Mouse (Mus musculus): ENCODE data around the gene Farsb.

The Farsb gene

GRCm38 (mm10) chr1:78483430-78483829, 5.3 kb downstream of the Farsb start:
- no peak for DNase-seq

GRCm38 (mm10) chr1:78472441-78472840, 16.3 kb downstream of the Farsb start:
- no peak for DNase-seq

DNA sequence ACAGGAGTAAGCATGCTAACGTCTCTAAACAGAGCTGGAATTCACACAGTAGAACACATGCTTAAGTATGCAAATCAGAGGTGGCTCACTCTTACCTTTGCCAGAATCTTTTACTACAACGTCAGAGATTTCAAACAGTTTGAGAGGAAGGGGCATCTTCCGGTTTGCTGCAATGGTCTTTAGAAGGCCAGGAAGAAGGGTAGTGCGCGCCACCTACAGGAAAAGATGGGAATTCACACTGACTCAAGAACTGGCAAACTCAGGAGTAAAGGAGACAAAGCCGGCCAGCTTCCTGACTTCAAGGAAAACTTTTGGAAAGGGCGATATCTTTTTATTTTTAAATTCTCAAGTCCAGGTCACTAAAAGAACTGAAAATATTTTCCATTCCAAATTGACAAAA, 34.0 kb downstream of the Farsb start:
- peak; percentile 66 to 69 for DNase-seq

DNA sequence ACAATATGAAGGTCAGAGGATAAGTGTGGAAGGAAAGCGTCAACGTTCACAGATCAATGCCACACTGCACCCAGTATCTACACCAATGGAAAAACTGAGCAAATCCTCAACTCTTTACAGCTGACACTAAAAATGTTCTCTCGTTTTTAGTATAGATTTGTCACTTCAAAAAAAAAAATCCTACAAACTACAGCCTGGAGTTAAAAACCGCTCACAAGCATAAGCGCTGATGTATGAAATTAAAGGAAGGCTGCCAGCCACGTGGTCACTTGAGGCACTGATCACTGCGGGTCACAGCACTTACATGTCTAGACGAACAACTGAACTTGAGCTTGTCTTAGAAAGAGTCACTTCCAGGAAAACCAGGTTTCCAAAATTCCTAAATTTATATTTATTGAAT, 34.8 kb downstream of the Farsb start:
- no peak for DNase-seq

DNA sequence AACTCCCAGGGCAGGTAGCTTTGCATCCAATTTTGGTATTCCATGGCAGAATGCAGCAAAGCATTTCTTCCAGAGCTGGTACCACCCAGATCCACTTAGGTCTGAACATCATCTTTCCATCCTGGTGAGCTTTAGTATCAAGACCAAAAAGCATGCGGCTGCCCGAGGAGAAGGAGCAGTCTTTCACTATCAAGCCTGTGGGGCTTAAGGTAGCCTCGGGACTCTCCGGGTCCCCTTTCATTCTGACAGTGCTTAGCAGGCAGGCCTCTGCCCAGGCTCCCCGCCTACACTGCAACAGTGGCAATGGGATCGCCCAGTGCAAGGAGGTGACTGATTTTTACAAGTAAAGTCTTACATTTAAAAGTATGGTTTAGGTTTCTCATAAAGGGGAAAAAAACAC, 36.2 kb downstream of the Farsb start:
- no peak for DNase-seq

GRCm38 (mm10) chr1:78451070-78451854, 37.4 kb downstream of the Farsb start:
- DNase-seq = no peak

GRCm38 (mm10) chr1:78448091-78448490, 40.6 kb downstream of the Farsb start:
- no peak for DNase-seq

DNA sequence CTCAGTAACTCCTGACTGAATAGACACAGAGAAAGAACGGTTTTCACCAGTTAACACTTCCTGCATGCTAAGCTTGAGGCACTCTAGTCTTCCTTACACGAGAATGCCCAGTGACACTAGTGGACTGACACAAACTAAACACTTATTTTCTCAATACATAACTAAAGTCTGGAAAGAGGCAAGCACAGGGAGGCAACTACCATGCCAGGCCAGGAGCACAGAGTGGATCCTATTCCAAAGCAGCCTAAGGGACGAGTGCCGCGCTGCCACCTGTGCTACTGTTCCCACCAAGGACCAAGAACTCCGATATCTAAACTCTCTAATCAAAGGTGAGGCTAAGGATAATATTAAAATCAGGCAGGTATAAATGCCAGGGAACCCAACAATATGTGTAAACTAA, 42.0 kb downstream of the Farsb start:
- DNase-seq = no peak

- no peak for DNase-seq
Observed at GRCm38 (mm10) chr1:78446232-78446631, 42.5 kb downstream of the Farsb start.

- no peak for DNase-seq
Observed at GRCm38 (mm10) chr1:78443056-78443455, 45.6 kb downstream of the Farsb start.

GRCm38 (mm10) chr1:78440716-78441115, 48.0 kb downstream of the Farsb start:
- no peak for DNase-seq

- no peak for DNase-seq
Observed at GRCm38 (mm10) chr1:78437150-78437549, 51.5 kb downstream of the Farsb start.

- DNase-seq = no peak
Observed at GRCm38 (mm10) chr1:78436445-78436844, 52.3 kb downstream of the Farsb start.

- DNase-seq = no peak
Observed at GRCm38 (mm10) chr1:78435967-78436366, 52.7 kb downstream of the Farsb start.

- DNase-seq = no peak
Observed at GRCm38 (mm10) chr1:78433472-78433871, 55.2 kb downstream of the Farsb start.

DNA sequence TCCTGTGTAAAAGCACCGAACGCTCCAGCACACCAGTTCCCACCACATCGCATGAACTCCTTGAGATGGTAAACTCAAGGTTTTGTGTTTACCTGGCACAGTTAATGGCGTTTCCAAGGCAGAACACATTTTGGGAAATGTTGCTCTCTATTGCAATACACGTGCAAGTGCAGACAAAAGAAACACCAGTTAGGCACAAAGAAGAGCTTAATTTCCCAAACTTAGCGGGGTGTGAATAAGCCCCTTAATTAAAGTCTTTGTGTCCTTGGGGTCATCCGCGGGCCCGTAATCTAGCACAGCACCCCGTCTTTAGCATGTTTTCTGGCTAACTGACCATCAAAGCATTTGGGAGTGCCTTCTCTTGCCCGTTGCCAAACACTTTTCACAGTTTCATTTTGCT, 59.8 kb downstream of the Farsb start:
- no peak for DNase-seq

DNA sequence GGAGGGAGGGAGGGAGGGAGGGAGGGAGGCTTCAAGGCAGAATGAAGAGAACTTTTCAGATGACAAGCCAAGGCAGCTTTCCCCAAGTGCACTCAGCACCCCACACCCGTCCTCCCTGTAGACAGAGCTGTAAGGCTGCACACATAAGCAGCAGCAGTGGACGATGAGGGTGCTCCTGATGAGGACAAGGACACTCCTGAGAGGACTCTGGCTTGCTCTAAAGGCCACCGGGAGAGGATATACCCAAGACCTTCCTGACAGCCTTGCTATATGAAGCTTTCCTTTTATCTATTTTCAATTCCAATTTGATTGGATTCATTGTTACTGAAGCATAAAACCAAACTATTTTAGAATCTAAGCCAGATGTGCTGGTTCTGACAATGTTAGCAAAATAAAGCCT, 61.9 kb downstream of the Farsb start:
- no peak for DNase-seq

GRCm38 (mm10) chr1:78425793-78426700, 62.6 kb downstream of the Farsb start:
- DNase-seq = no peak

- DNase-seq = no peak
Observed at GRCm38 (mm10) chr1:78425309-78425708, 63.4 kb downstream of the Farsb start.

GRCm38 (mm10) chr1:78424848-78425247, 63.8 kb downstream of the Farsb start:
- no peak for DNase-seq

- no peak for DNase-seq
Observed at GRCm38 (mm10) chr1:78422576-78422975, 66.1 kb downstream of the Farsb start.

GRCm38 (mm10) chr1:78421749-78422148, 66.9 kb downstream of the Farsb start:
- no peak for DNase-seq

DNA sequence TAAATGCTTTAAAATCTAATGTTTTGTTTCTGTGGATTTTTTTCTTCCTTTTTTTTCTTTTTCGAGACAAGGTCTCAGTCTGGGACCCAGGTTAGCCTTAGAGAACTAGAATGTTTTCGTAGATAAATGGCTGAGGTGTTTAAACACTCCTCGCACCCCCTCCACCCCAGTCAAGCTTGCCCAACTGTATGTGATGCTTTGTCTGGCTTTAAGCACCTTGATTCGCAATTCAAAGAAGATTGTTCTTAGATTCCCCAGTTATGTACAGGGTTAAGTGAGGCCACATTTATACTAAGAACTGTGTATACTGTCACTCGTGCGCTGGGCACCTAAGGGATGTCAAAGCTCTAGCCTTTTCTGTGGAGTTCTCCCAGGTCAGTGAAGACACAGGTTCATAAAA, 68.4 kb downstream of the Farsb start:
- DNase-seq = no peak

DNA sequence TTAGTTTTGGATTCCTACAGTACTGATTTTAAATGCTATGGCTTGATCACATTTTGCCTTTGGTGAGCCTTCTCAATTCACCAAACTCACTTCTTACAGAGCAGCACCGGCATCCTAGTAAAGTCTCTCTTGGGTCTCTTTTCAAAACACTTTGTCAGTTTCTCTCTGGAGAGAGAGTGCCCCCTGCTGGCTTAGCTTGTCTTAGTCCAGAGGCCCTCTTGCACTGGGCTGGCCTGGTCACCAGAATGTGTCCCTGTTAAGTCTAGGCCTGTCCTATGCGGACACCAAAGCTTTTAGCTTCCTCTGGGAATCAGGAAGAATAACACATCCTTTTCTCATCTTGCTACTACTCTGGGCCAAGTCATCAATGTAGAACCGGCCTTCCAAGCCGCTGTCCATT, 69.1 kb downstream of the Farsb start:
- peak; percentile 89 to 94 for DNase-seq

Measured in cerebellum, postnatal 14 days (tissue).